Mouse (Mus musculus) liver, adult 2 months (tissue): Measurements from ENCODE around the gene Prrx2.

Experiments used
- CTCF ChIP-seq: fragments of 200-500 bp; IDR thresholded peaks from 2 replicates; pipeline ENCODE4 v1.5.1; 2011; ENCODE audit warnings: low read depth, low read length, control low read depth
- POLR2A ChIP-seq: fragments of 200-500 bp; IDR thresholded peaks from 2 replicates; pipeline ENCODE4 v1.6.1; 2011; ENCODE audit warnings: low read length, control low read depth; ENCODE audit not compliant: insufficient read depth; ENCODE audit errors: extremely low read depth

GRCm38 (mm10) chr2:30899397-30900069, 64.8 kb downstream of the Prrx2 start:
- TF ChIP-seq CTCF (no peak), POLR2A (no peak)
